Mouse (Mus musculus) colon, adult 2 months (tissue): ENCODE measurements around the gene Gm13757. TPM values are rescaled to one million over a fixed set of nuclear protein-coding genes. Genes with fewer than 3 reads are reported as not detected.

ENCODE experiments used
- polyA plus RNA-seq: library from polyadenylated mRNA; depleted of rRNA; stranded (reverse); fragments of >200 nt; gene quantifications from 2 replicates; pipeline ENCODE4 v1.2.3, GENCODE M21; 2012; rRNA removed

The Gm13757 gene
- not detected in 2 replicates for polyA plus RNA-seq

DNA sequence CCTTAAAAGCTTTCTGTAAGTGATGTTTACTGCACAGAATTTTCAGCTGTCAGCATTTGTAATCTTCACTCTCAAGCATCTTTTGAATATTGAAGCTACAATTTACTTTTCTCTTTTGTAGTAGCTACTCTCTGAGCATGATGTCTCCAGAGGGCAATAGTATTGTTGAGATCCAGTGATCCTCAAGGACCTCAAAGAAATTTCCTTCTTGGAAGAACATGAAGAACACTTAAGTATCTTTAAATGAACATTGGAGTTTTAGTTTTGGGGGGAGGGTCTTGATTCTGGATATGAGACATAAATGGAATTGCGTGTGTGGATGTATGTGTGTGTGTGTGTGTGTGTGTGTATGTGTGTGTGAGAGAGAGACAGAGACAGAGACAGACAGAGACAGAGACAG is at the start of gene Gm13757:
Gm13757 (minus strand) TSS at position 101 of the 400 bp plus-strand sequence.

DNA sequence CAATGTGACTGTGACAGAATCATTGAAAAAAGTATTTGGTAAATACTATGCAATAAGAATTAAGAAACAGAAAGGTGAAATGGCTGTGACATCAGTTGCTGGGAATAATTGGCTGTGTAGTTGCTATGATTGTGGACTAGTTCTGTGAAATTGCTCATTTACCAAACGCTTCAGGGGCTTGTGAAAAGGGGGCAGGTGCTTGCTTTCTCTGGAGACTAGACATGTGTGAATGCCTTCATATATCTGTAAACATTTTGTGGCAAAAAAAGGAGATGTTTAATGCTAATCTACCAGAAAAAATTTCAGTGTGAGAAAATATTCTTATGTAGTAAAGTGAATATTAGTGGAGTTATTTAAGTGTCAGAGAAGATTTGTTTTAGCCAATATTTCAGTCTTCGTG is 44.1 kb upstream of the Gm13757 start, which contains the start of gene Olfr1185-ps1:
Olfr1185-ps1 (plus strand) TSS at position 301 of the 400 bp plus-strand sequence.

DNA sequence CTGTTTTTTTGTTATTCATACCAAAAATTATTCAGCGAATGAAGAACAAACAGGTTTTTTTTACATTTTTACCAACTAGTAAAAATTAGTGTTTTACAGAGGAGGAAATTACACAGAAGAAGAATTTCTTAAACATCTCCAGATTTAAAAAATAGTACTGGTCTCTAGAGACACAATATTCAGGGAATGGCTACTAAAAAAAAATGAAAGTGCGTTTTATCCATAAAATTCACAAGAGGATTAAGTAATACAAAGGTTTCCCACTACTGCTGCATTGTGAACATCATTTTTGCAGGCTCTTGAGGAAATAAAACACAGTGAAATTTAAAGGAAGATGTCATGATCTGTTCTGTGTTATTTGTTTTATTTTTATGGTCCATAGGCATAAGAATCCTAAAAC is 34.4 kb upstream of the Gm13757 start, which contains the start of gene Olfr1184:
Olfr1184 (plus strand) TSS at position 301 of the 400 bp plus-strand sequence.

DNA sequence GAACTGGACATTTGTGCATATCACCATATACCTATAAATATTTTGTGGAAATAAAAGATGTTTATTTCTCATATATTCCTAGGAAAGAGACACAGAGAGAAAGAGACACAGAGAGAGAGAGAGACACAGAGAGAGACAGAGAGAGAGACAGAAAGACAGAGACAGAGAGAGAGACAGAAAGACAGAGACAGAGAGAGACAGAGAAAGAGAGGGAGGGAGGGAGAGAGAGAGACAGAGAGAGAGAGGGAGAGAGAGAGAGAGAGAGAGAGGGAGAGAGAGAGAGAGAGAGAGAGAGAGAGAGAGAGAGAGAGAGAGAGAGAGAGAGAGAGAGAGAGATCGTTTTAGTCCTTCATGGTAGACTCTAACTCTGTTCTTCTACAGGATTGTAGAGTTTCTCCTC is 5.6 kb upstream of the Gm13757 start, which contains the start of gene Olfr1183:
Olfr1183 (plus strand) TSS at position 301 of the 400 bp plus-strand sequence.

DNA sequence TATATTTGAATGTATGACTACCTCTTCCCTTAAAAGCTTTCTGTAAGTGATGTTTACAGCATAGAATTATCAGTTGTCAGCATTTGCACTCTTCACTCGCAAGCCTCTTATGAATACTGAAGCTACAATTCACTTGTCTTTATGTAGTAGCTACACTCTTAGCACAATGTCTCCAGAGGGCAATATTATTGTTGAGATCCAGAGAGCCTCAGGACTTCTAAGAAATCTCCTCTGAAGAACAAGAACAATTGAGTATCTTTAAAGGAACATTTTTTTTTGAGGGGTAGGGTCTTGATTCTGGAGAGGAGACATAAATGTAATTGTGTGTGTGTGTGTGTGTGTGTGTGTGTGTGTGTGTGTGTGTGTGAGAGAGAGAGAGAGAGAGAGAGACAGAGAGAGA is 22.9 kb downstream of the Gm13757 start, which contains the start of gene Olfr1181:
Olfr1181 (minus strand) TSS at position 101 of the 400 bp plus-strand sequence.

DNA sequence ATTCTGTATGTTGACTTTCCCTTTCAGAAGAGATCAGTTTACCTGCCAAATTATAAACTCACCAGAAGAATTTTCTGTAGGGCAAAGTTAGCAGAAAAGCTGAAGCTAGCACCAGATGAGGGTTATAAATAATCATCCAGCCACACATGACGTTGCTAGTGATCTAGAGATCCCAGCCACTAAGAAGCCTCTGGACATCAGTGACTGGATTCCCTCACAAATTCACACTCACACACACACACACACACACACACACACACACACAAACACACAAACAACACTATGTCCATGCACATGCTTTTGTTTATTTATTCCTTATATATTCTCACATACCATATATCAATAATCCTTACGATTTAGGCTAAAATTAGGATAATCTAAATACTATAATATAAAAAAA is 29.9 kb downstream of the Gm13757 start, which contains the start of gene Olfr1180:
Olfr1180 (minus strand) TSS at position 101 of the 400 bp plus-strand sequence.

DNA sequence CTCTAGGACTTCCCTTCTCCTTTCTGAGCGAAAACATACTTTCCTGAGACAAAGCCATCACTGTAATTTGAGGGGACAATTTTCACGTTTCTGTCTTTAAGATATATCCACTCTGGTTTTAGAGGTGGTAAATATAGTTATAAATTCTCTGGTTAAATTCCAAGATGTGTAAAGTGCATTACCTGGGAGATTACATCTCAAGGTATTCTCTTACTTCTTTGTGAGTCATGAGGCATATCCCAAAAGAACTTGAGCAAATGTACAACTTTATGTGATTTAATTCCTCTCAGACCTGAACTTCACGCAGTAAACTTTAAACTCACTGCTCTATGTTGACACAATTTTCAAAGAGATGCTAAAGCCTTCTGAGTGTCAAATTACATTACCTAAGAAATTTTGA is 42.6 kb downstream of the Gm13757 start, which contains the start of gene Olfr1179:
Olfr1179 (minus strand) TSS at position 101 of the 400 bp plus-strand sequence.

Other genes with a start within 250 kb of the Gm13757 start
- not detected in 2 replicates for gene Olfr1170, start 220.8 kb downstream of the Gm13757 start, polyA plus RNA-seq
- not detected in 2 replicates for gene Olfr1173, start 169.3 kb downstream of the Gm13757 start, polyA plus RNA-seq
- not detected in 2 replicates for gene Olfr1174-ps, start 134.0 kb downstream of the Gm13757 start, polyA plus RNA-seq
- gene Olfr1175-ps, start 121.9 kb downstream of the Gm13757 start, polyA plus RNA-seq = not detected in 2 replicates
- gene Olfr1176, start 112.4 kb downstream of the Gm13757 start, polyA plus RNA-seq = not detected in 2 replicates
- not detected in 2 replicates for gene Olfr1177-ps, start 102.6 kb downstream of the Gm13757 start, polyA plus RNA-seq
- gene Olfr1178, start 62.1 kb downstream of the Gm13757 start, polyA plus RNA-seq = not detected in 2 replicates
- gene Olfr1179, start 42.7 kb downstream of the Gm13757 start, polyA plus RNA-seq = not detected in 2 replicates
- not detected in 2 replicates for gene Olfr1180, start 30.0 kb downstream of the Gm13757 start, polyA plus RNA-seq
- gene Olfr1181, start 23.0 kb downstream of the Gm13757 start, polyA plus RNA-seq = not detected in 2 replicates
- not detected in 2 replicates for gene Olfr1183, start 5.7 kb upstream of the Gm13757 start, polyA plus RNA-seq
- not detected in 2 replicates for gene Olfr1184, start 34.5 kb upstream of the Gm13757 start, polyA plus RNA-seq
- not detected in 2 replicates for gene Olfr1185-ps1, start 44.2 kb upstream of the Gm13757 start, polyA plus RNA-seq
- not detected in 2 replicates for gene Olfr1186, start 69.4 kb upstream of the Gm13757 start, polyA plus RNA-seq
- gene Olfr1188, start 107.8 kb upstream of the Gm13757 start, polyA plus RNA-seq = not detected in 2 replicates
- gene Olfr1189, start 137.3 kb upstream of the Gm13757 start, polyA plus RNA-seq = not detected in 2 replicates
- gene Olfr1191-ps1, start 191.4 kb upstream of the Gm13757 start, polyA plus RNA-seq = not detected in 2 replicates
- gene Olfr1192-ps1, start 199.4 kb upstream of the Gm13757 start, polyA plus RNA-seq = not detected in 2 replicates
- gene Olfr1193, start 226.5 kb upstream of the Gm13757 start, polyA plus RNA-seq = not detected in 2 replicates
- gene Olfr1195, start 240.1 kb upstream of the Gm13757 start, polyA plus RNA-seq = not detected in 2 replicates